Mouse (Mus musculus): ENCODE data around the gene Hist1h3b.

GRCm38 (mm10) chr13:23739922-23740252 is 12.2 kb upstream of the Hist1h3b start:
- TF ChIP-seq CTCF (IDR thresholded peaks at IDR 0.05; ENCODE audit: borderline replicate concordance, insufficient read depth, low read length) (no peak), POLR2A (IDR thresholded peaks at IDR 0.05; ENCODE audit: low read depth, low read length) (peak; percentile 67)

All from embryonic fibroblast, embryonic 13.5 days (primary cell).